Mouse (Mus musculus) olfactory bulb, adult 2 months (tissue): ENCODE data around the gene Tigar.

Experiments used
- CTCF ChIP-seq: fragments of 200-500 bp; IDR thresholded peaks from 2 replicates; pipeline ENCODE4 v1.5.1; 2012; ENCODE audit warnings: low read depth, mild to moderate bottlenecking, low read length, moderate library complexity; ENCODE audit not compliant: insufficient read depth
- POLR2A ChIP-seq: fragments of 200-500 bp; IDR thresholded peaks from 2 replicates; pipeline ENCODE4 v1.6.1; 2012; ENCODE audit warnings: mild to moderate bottlenecking, low read depth, low read length, moderate library complexity; ENCODE audit not compliant: insufficient read depth

DNA sequence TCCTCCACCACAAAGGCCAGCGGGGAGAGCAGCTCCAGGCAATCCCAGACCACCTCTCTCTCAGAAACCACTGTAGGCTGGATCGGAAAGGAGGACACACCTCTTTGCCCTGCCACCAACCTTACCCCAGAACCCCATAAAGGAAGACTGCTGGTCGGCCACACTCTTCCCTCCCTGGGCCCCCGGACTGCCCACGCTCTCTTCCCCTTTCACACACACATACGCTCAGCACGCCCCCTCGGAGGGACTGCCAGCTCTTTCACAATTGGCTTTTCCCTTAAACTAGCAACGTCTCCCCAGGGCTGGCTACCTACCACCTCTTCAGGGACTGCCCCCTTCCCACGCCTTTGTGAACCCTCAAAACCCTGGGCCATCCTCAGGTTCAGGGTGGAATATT is 33.8 kb upstream of the Tigar start:
- no peak for TF ChIP-seq CTCF
- no peak for TF ChIP-seq POLR2A
